Mouse (Mus musculus): ENCODE results near the gene Fkbp5.

DNA sequence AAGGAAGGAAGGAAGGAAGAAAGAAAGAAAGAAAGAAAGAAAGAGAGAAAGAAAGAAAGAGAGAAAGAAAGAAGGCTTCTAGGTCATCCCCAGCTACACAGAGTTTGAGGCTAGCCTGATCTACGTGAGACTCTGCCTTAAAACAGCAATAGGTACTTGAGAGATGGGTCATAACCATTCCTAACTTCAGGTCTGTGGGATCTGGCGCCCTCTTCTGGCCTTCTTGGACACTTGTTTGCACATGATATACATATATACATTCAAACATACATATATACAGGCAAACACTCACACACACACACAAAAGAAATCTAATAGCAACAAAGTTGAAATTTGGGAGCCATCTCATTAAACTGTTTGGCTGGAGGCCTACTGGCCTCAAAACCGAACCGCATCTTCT, 133.0 kb downstream of the Fkbp5 start:
- no peak for TF ChIP-seq CTCF (IDR thresholded peaks at IDR 0.05; ENCODE audit: extremely low read depth, insufficient read length, insufficient replicate concordance, low read depth, low read length)
- TF ChIP-seq POLR2A (IDR thresholded peaks at IDR 0.05; ENCODE audit: low read depth, low read length), result no peak

Data from small intestine, adult 2 months (tissue).